Mouse (Mus musculus) kidney, adult 2 months (tissue): Measurements from ENCODE around the gene Il22ra1.

ENCODE experiments used
- CTCF ChIP-seq: fragments of 200-500 bp; conservative IDR thresholded peaks from 2 replicates; pipeline ENCODE4 v1.5.1; 2011; ENCODE audit warnings: low read depth, mild to moderate bottlenecking, control low read depth, low read length, moderate library complexity, mixed read lengths; ENCODE audit not compliant: insufficient read depth, insufficient read length
- POLR2A ChIP-seq: fragments of 200-500 bp; IDR thresholded peaks from one replicate; pipeline ENCODE4 v1.6.1; 2011; ENCODE audit warnings: low read depth, low read length, control low read depth

DNA sequence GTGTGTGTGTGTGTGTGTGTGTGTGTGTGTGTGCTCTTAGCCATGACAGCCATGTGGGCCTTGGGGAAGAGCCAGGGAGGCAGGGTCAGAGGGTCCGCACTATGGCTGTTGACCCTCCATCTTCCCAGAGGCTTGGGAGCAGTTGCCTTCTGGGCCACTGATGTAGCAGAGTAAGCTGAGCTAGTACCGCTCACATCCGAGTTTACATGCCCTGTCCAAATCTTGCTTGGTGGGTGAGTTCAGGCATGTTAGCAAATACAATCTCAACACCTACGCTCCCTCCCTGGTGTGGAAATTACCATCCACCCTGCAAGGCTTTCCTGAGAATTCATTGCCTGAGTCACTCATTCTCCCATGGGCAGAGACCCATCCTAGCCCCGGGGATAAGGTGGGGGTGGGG is 53.3 kb downstream of the Il22ra1 start:
- TF ChIP-seq POLR2A = no peak
- no peak for TF ChIP-seq CTCF
